ENCODE assay signal across 9 mouse cellular contexts in genomic region chr3:122418564-122419274, GRCm38 (mm10).
DNase-seq lines count a peak whose midpoint lies in the region; ATAC-seq and TF ChIP-seq lines count a peak whose summit lies in the region.
"Had no signal": no experiment of that assay in that cellular context is flagged by ENCODE, and none has a peak within 500 bp of the region (broad histone marks: within the 10 kb centered on the region; RNA-seq: fewer than 3 reads in every experiment).

No protein-coding gene starts in this region.

- no peak overlapping the region for H3ac ChIP-seq in C2C12 (ENCODE audit: control insufficient read depth, insufficient read length, low read depth)

- H3K4me3 ChIP-seq in C2C12 (ENCODE audit: insufficient read depth, poor library complexity, severe bottlenecking) (peak overlapping the region; percentile 64), macrophage (ENCODE audit: inconsistent target) (peak overlapping the region; percentile 92)
- H3K4me3 ChIP-seq in hindbrain, embryonic 12.5 days, result no peak overlapping the region

- H3K4me2 ChIP-seq in hindbrain, embryonic 12.5 days (replicated peaks), result peak overlapping the region; percentile 91

- H3K4me1 ChIP-seq in hindbrain, embryonic 12.5 days, result peaks cover 21% of the 10 kb centered on the region

- peak; percentile 5 for DNase-seq in CD4-positive, CD25-positive, alpha-beta regulatory T cell, adult 2 months (ENCODE audit: low read depth, low spot score)
- DNase-seq in layer of hippocampus, adult 18-20 months (ENCODE audit: low spot score in 2 of 2), result no peak
- no peak for DNase-seq in left cerebral cortex, adult 18-20 months (ENCODE audit: low spot score in 2 of 2)
- DNase-seq in yolk sac, embryonic 10.5 days (ENCODE audit: low spot score), result no peak
- DNase-seq: thymus, postnatal 14 days had no signal

- H3K9ac ChIP-seq in hindbrain, embryonic 12.5 days, result no peak overlapping the region

- ATAC-seq in CD4-positive, CD25-positive, alpha-beta regulatory T cell, adult 4 months, result no peak
- ATAC-seq in hindbrain, embryonic 12.5 days (ENCODE audit: low FRiP score), result no peak

- TF ChIP-seq CTCF in C2C12 (IDR thresholded peaks at IDR 0.05; ENCODE audit: control insufficient read depth, insufficient read depth, insufficient read length), result no peak

- no peak overlapping the region for H3K27ac ChIP-seq in hindbrain, embryonic 12.5 days
- peak overlapping the region; percentile 75; the same call in 1 of the 2 replicates for H3K27ac ChIP-seq in macrophage

- no peaks in the 10 kb centered on the region for H3K27me3 ChIP-seq in C2C12 (ENCODE audit: control insufficient read depth, insufficient read depth, insufficient read length)
- H3K27me3 ChIP-seq in hindbrain, embryonic 12.5 days, result peaks cover 21% of the 10 kb centered on the region

- peaks cover 28% of the 10 kb centered on the region for H3K79me3 ChIP-seq in C2C12 (ENCODE audit: low read depth)

- 27% methylated on average over 16 of the region's 16 CpGs for WGBS in hindbrain, embryonic 12.5 days
- 40% methylated on average over 16 of the region's 16 CpGs for WGBS in macrophage (ENCODE audit: missing documents)

- H3K36me3 ChIP-seq in C2C12 (ENCODE audit: control insufficient read depth, insufficient read depth), result peaks cover 7% of the 10 kb centered on the region
- H3K36me3 ChIP-seq in hindbrain, embryonic 12.5 days, result no peaks in the 10 kb centered on the region
- H3K36me3 ChIP-seq in macrophage (ENCODE audit: inconsistent target), result no peaks in the 10 kb centered on the region

- H3K79me2 ChIP-seq in C2C12 (ENCODE audit: control insufficient read depth, insufficient read depth) (peaks cover 45% of the 10 kb centered on the region), macrophage (ENCODE audit: inconsistent target) (peaks cover 38% of the 10 kb centered on the region)

- no peaks in the 10 kb centered on the region for H3K9me3 ChIP-seq in hindbrain, embryonic 12.5 days (replicated peaks)

TF ChIP-seq in C2C12, 6 proteins besides CTCF, POLR2A, EP300 and RAD21:
- no peak for TF ChIP-seq CEBPB (IDR thresholded peaks at IDR 0.05; ENCODE audit: low read depth)
- TF ChIP-seq FOSL1 (IDR thresholded peaks at IDR 0.05; ENCODE audit: insufficient read depth, low read length, poor library complexity, severe bottlenecking), result no peak
- TF ChIP-seq MYOD1 (IDR thresholded peaks at IDR 0.05; ENCODE audit: control insufficient read depth, insufficient read length, low read depth), result no peak
- no peak for TF ChIP-seq MYOG (IDR thresholded peaks at IDR 0.05; ENCODE audit: control insufficient read depth, extremely low read depth, insufficient read length)
